Mouse (Mus musculus) lung, postnatal 0 days (tissue): Measurements from ENCODE around the gene Cacna2d4.

Experiments used
- CTCF ChIP-seq: IDR thresholded peaks from 2 replicates; pipeline ENCODE4 v1.5.1; 2016; ENCODE audit warnings: antibody characterized with exemption, mild to moderate bottlenecking
- EP300 ChIP-seq: IDR thresholded peaks from 2 replicates; pipeline ENCODE4 v1.6.1; 2016; ENCODE audit warnings: antibody characterized with exemption, mild to moderate bottlenecking, control low read depth

- TF ChIP-seq CTCF = no peak
- TF ChIP-seq EP300 = no peak
These were observed 4.8 kb downstream of the Cacna2d4 start for GRCm38 (mm10) chr6:119240871-119241705.
